Mouse (Mus musculus): ENCODE measurements at regions not wholly inside any gene's neighbourhood (a gene's known extent, or its start where the extent isn't known, plus 50 kb on each side); places are given as distances from the start of the nearest gene placed in this dataset.

DNA sequence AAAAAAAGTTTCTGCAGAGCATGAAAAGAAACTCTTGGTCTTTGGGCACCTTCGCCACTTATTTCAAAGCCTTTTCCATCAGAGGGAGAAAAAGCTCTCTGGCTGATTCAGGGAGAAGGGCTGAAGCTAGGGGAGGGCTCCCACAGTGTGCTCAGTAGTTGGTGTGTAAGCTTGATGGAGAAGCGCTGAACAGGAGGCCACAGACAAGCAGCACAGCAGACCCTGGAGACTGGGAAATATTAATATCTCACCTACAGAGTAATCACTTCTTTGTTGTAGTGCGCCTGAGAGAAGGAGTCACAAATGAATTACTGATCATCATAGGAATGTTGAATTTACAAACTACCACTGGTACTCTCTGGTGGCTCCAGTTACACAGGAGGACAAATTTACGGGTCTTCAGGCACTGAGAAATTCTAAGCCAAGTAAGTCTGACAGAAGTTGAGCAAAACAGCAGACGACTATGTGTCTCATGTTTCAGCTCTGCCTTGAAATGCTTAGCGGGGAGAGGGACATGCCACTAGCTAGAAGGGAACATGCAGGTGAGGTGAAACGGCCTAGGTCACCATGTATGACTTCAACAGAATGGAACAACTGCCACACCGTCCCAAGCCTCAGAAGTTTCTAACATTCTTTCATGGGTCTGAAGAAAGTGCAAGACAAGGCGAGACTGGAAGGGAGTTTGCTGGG is 350.9 kb upstream of the Map3k7 start:
- no peak overlapping the region for H3K9ac ChIP-seq
- no peaks in the 10 kb centered on the region for H3K36me3 ChIP-seq
- no peak for ATAC-seq
- no peak overlapping the region for H3K4me2 ChIP-seq (replicated peaks)
- H3K4me3 ChIP-seq (replicated peaks): no peak overlapping the region
- no peaks in the 10 kb centered on the region for H3K27me3 ChIP-seq (replicated peaks)
- no peak overlapping the region for H3K27ac ChIP-seq
- 60% methylated on average over 9 of the region's 9 CpGs for WGBS
- H3K4me1 ChIP-seq (replicated peaks): 0 out of 2 replicates have a peak, but pooled peaks cover 2% of the 10 kb centered on the region
- H3K9me3 ChIP-seq: no peaks in the 10 kb centered on the region

DNA sequence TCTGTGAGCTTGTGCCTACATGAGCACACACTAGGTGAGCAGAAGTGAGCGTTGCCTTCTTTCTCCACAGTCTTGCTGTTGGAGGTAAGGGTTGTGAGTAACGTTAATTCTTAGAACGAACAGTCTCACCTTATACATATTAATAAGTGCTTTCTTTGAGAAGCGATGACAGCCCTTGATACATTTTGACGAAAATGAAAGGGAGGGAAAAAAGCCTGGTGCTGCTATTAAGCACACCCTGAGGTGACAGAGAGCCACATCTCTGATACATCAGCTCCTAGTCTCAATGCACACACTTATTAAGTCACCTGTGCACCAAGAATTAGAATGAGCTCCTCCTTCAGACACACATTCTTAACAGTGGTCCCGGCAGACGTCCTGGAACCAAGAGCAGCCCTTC is 346.3 kb upstream of the Map3k7 start:
- Histone ChIP-seq H3K27me3 (replicated peaks) (no peaks in the 10 kb centered on the region), H3K27ac (no peak overlapping the region), H3K4me1 (replicated peaks) (0 out of 2 replicates have a peak, but pooled peaks cover 2% of the 10 kb centered on the region), H3K36me3 (no peaks in the 10 kb centered on the region), H3K9ac (no peak overlapping the region), H3K9me3 (no peaks in the 10 kb centered on the region), H3K4me3 (replicated peaks) (no peak overlapping the region), H3K4me2 (replicated peaks) (no peak overlapping the region)
- no peak for ATAC-seq
- 74% methylated on average over 7 of the region's 7 CpGs for WGBS

DNA sequence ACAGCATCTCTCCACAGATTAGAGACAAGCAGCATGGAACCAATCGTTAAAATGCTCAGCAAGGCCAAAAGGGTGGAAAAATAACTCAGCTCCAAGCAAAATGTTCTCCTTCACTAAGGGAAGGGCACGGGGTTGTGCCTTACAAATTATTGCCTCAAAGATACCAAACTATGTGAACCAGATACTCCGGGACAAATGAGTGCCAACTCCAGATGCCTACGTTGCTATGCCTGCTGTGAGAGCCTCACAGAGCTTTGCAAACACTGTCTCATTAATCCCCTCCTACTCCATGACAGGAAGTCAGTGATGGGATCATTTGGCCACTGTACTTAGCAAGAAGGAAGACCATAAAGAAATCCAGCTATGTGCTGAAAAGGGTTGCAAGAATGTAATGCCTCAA is 345.9 kb upstream of the Map3k7 start:
- H3K9ac ChIP-seq: no peak overlapping the region
- H3K4me1 ChIP-seq (replicated peaks): no peaks in the 10 kb centered on the region
- no peak overlapping the region for H3K4me3 ChIP-seq (replicated peaks)
- no peaks in the 10 kb centered on the region for H3K9me3 ChIP-seq
- H3K4me2 ChIP-seq (replicated peaks): no peak overlapping the region
- no peaks in the 10 kb centered on the region for H3K27me3 ChIP-seq (replicated peaks)
- 36% methylated on average over 4 of the region's 4 CpGs for WGBS
- no peaks in the 10 kb centered on the region for H3K36me3 ChIP-seq
- H3K27ac ChIP-seq: no peak overlapping the region
- no peak for ATAC-seq

DNA sequence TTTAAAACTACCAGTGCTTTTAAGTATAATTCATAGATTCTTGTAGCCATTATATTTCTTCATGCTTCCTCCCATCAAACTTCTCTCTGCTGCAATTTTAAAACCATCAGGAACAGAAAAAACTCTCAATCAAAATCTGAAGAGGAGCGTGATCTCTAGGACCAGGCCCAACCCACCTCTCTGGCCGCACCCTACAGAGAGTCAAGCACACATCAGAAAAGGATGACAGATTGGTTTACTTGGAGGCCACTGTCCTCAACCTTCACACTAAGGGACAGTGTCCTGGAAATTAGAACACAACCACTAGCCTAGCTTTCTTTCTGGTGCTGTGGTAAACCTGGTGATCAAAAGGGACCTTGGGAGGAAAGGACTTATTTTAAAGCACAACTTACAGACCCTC is 342.7 kb upstream of the Map3k7 start:
- 98% methylated on average over 2 of the region's 2 CpGs for WGBS
- Histone ChIP-seq H3K27me3 (replicated peaks) (no peaks in the 10 kb centered on the region), H3K4me1 (replicated peaks) (no peaks in the 10 kb centered on the region), H3K4me3 (replicated peaks) (no peak overlapping the region), H3K9ac (no peak overlapping the region), H3K4me2 (replicated peaks) (no peak overlapping the region), H3K36me3 (no peaks in the 10 kb centered on the region), H3K9me3 (no peaks in the 10 kb centered on the region), H3K27ac (no peak overlapping the region)
- ATAC-seq: no peak

DNA sequence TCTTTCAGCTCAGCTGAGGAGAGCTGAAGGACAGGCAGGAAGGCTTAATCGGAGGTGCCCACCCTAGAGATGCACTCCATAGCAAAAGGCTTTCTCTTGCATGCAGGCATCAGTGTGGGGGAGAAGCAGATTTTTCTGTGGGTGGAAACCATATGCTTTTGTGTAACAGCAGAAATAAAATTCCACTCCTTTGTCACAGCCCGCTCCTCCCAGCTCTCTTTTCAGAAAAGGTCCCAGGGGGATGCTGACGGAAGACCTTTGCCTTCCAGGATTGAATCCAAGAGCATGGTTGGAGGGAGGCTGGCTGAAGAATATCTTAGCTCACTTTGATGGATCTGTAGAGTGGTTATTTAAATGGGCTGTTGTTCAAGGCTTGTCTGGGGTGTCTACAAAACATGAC is 336.8 kb upstream of the Map3k7 start:
- ATAC-seq: no peak
- Histone ChIP-seq H3K27ac (no peak overlapping the region), H3K36me3 (no peaks in the 10 kb centered on the region), H3K4me2 (replicated peaks) (no peak overlapping the region), H3K9me3 (no peaks in the 10 kb centered on the region), H3K9ac (no peak overlapping the region), H3K4me1 (replicated peaks) (no peaks in the 10 kb centered on the region), H3K27me3 (replicated peaks) (no peaks in the 10 kb centered on the region), H3K4me3 (replicated peaks) (no peak overlapping the region)
- 77% methylated on average over 3 of the region's 3 CpGs for WGBS

DNA sequence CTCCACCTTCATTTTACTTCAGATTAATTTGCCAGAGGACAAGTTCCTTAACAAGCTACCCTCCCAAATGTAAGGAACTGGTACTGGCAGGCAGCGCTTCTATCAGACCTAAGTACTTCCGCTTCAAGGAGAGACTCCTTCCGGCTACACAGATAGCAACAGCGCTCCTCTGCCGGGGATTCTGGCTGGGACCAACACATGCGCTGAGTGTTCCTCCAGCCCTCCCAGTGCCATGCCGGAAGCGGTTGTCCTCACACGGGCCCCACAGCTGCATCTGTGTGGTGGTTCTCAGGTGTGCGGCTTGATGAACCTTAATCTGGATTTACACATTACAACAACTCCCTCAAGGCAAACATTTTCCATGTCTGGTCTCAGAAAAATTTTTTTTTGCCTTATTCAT is 336.1 kb upstream of the Map3k7 start:
- ATAC-seq: no peak
- no peak overlapping the region for H3K4me2 ChIP-seq (replicated peaks)

DNA sequence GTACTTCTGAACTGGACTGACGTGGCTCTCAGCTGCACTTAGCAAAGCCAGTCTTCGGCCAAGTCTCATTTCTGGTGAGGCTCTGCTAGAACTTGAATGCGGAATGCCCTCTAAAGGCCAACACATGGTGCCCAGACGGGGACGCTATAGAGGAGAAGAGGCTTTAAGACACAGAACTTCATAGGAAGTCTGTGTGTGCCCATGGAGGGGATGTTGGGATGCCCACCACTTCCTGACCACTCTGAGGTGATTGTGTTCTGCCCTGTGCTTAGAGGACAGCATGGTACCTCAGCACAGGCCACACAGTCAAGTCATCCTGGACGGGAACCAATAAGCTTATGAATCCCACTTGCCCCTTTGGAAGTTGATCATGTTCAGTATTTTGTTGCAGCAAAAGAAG is 325.3 kb upstream of the Map3k7 start:
- ATAC-seq: no peak
- H3K36me3 ChIP-seq: no peaks in the 10 kb centered on the region
- H3K27me3 ChIP-seq (replicated peaks): no peaks in the 10 kb centered on the region
- no peak overlapping the region for H3K4me2 ChIP-seq (replicated peaks)
- no peak overlapping the region for H3K9ac ChIP-seq
- no peak overlapping the region for H3K4me3 ChIP-seq (replicated peaks)
- H3K27ac ChIP-seq: no peak overlapping the region
- no peaks in the 10 kb centered on the region for H3K4me1 ChIP-seq (replicated peaks)
- no peaks in the 10 kb centered on the region for H3K9me3 ChIP-seq
- 93% methylated on average over 6 of the region's 6 CpGs for WGBS

More for the DNA sequence above, 336.1 kb upstream of the Map3k7 start:
- H3K27ac ChIP-seq: no peak overlapping the region
- no peaks in the 10 kb centered on the region for H3K4me1 ChIP-seq (replicated peaks)
- no peak overlapping the region for H3K4me3 ChIP-seq (replicated peaks)
- H3K9ac ChIP-seq: no peak overlapping the region
- H3K9me3 ChIP-seq: no peaks in the 10 kb centered on the region
- no peaks in the 10 kb centered on the region for H3K27me3 ChIP-seq (replicated peaks)
- WGBS: 91% methylated on average over 10 of the region's 10 CpGs
- H3K36me3 ChIP-seq: no peaks in the 10 kb centered on the region

DNA sequence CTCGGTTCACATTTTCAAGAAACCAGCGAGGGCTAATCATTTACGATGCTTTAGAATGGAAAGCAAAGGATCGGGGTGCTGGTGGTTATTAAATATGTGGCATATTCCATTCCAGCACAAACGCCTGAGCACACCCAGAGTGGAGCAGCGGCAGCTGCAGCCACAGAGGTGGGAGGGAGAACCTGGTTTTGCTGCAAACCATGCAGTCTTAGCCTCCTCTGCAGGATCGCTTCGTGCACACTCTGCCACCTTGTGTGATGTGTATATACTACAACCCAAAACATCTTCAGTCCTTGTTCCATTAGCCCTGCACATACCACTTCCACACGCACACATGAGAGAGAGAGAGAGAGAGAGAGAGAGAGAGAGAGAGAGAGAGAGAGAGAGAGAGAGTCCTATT is 321.7 kb upstream of the Map3k7 start:
- Histone ChIP-seq H3K4me2 (replicated peaks) (peak overlapping the region; percentile 13; the same call in 1 of the 2 replicates), H3K27ac (no peak overlapping the region)
- WGBS: 24% methylated on average over 9 of the region's 9 CpGs

DNA sequence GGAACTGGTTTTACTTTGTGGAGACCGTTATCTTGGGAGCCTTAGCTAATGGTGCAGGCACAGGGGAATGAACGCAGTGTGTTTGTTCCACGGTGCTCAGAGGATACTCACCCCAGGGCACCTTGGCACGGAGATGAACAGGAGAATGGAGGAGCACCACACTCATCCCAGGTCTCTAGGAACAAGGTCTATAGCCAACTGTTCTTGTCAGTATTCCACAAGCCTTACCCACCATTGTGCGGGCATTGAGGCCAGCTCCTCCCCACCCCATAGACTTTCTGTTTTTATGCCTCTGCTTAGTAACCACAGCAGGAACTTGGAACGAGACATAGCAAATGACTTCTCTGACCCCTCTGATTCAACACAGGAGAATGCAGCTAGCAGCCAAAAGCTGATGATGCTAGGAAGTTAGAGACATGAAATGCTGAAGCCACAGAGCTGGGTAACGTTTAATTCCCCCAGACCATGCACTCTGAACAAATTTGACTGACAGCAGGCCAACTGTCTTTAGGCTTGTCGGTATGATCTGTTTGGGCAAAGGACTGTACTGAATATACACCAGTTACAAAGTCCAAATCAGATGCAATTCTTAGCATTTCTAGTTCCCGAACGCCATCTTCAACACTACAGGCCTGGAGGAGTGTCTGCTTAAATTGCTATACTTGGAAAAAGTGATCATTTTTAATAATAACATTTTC is 321.2 kb upstream of the Map3k7 start:
- Histone ChIP-seq H3K9me3 (no peaks in the 10 kb centered on the region), H3K4me2 (replicated peaks) (peak overlapping the region; percentile 13; the same call in 1 of the 2 replicates), H3K36me3 (no peaks in the 10 kb centered on the region), H3K27me3 (replicated peaks) (no peaks in the 10 kb centered on the region), H3K27ac (no peak overlapping the region), H3K4me1 (replicated peaks) (no peaks in the 10 kb centered on the region), H3K9ac (no peak overlapping the region), H3K4me3 (replicated peaks) (no peak overlapping the region)
- WGBS: 45% methylated on average over 10 of the region's 10 CpGs
- ATAC-seq: peak; percentile 47

More for the DNA sequence above, 321.7 kb upstream of the Map3k7 start:
- peak; percentile 84 for ATAC-seq
- no peaks in the 10 kb centered on the region for H3K27me3 ChIP-seq (replicated peaks)
- no peaks in the 10 kb centered on the region for H3K4me1 ChIP-seq (replicated peaks)
- no peaks in the 10 kb centered on the region for H3K9me3 ChIP-seq
- H3K4me3 ChIP-seq (replicated peaks): no peak overlapping the region
- no peaks in the 10 kb centered on the region for H3K36me3 ChIP-seq
- H3K9ac ChIP-seq: no peak overlapping the region

DNA sequence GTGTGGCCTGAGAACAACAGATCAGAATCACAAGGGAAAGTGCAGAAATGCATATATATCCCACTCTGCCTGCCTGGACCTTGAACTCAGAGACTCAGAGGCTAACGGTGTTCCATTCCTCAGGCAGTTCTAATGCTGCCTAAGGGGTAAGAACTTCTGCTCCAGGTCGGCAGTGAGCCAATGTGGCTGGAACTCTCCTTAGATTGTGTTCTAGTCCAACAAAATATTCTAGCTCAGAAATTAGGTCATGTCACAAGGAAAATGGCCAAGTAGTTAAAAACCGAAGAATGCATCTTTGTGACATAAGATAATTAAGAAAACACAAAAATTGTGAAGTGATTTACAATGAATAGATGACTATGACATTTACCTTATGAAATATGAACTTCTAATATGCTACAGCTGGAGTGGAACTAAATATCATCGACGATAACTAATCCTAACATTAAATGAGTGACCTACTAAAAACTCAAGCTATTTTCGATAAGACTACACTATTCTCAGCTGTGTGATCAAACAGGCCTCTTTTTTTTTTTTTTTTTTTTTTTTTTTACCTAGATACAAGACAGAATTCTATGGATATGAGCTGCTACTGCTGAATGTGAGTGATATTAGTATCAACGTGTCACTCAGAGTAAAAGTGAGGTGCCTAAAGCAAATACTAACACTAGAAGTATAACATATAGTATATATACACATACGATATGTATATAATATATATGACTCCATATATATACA is 315.1 kb upstream of the Map3k7 start:
- Histone ChIP-seq H3K4me1 (replicated peaks) (no peaks in the 10 kb centered on the region), H3K4me3 (replicated peaks) (no peak overlapping the region), H3K9ac (no peak overlapping the region), H3K36me3 (no peaks in the 10 kb centered on the region), H3K9me3 (no peaks in the 10 kb centered on the region), H3K4me2 (replicated peaks) (no peak overlapping the region), H3K27me3 (replicated peaks) (no peaks in the 10 kb centered on the region), H3K27ac (no peak overlapping the region)
- WGBS: 87% methylated on average over 8 of the region's 8 CpGs
- ATAC-seq: no peak

DNA sequence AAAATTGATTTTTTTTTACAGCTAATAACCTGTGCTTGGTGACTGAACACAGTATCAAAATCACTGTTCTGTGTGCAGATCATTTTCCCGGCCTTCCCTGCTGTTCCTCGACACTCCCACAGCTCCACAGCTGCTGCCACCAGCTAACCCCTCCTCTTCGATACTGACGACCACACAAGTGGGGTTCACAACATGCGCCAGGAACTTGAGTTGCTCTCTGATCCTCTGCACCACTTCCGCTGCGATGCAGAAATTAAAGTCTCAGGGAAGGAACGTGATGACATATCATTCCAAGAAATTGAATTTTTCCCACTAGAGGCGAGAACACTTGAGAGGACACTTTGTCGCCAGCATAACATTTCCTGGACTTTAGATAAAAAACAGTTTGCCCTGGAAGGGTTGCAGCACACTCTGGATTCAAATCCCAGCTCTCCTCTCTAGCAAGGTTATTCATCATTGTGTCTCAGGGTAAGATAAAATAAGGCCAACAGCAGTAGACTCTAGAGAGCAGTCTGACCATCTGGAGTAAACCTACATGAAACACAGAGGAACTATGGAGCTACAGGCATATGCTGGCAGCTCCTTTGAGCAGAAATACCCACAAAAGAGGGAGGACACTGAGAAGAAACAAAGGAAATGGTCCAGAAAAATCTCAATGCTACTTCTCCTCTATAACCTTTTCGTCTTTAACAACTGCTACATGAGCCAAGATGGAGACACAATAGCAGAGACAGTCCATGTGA is 308.4 kb upstream of the Map3k7 start:
- no peaks in the 10 kb centered on the region for H3K4me1 ChIP-seq (replicated peaks)
- H3K36me3 ChIP-seq: no peaks in the 10 kb centered on the region
- no peaks in the 10 kb centered on the region for H3K9me3 ChIP-seq
- WGBS: 63% methylated on average over 11 of the region's 11 CpGs
- H3K9ac ChIP-seq: no peak overlapping the region
- H3K27ac ChIP-seq: no peak overlapping the region
- no peak for ATAC-seq
- no peak overlapping the region for H3K4me2 ChIP-seq (replicated peaks)
- no peaks in the 10 kb centered on the region for H3K27me3 ChIP-seq (replicated peaks)
- H3K4me3 ChIP-seq (replicated peaks): no peak overlapping the region

DNA sequence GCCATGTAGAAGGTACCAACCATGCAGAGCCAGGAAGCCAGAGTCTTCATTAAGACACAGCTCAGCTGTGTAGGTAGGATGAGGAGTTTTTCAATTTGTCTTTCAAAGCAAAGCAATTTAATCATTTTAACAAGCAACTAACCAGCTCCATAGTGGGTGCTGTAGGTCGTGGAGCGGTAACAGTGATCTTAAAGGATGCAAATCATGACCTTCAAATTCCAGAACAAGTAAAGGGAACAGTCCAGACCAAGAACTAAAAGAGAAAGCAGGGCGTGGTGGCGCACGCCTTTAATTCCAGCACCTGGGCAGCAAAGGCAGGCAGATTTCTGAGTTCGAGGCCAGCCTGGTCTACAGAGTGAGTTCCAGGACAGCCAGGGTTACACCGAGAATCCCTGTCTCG is 307.8 kb upstream of the Map3k7 start:
- no peaks in the 10 kb centered on the region for H3K27me3 ChIP-seq (replicated peaks)
- ATAC-seq: no peak
- H3K4me3 ChIP-seq (replicated peaks): no peak overlapping the region
- H3K9ac ChIP-seq: no peak overlapping the region
- no peak overlapping the region for H3K4me2 ChIP-seq (replicated peaks)
- no peaks in the 10 kb centered on the region for H3K36me3 ChIP-seq
- no peaks in the 10 kb centered on the region for H3K4me1 ChIP-seq (replicated peaks)
- H3K27ac ChIP-seq: no peak overlapping the region
- no peaks in the 10 kb centered on the region for H3K9me3 ChIP-seq
- 90% methylated on average over 8 of the region's 8 CpGs for WGBS

Data from intestine, embryonic 15.5 days (tissue).